Mouse (Mus musculus): ENCODE measurements around the gene Rbfox3.

- TF ChIP-seq FLI1 (IDR thresholded peaks at IDR 0.05; ENCODE audit: low read length) (no peak), GATA1 (IDR thresholded peaks at IDR 0.05; ENCODE audit: borderline replicate concordance, low read length) (no peak)
Measured at GRCm38 (mm10) chr11:118782677-118783076, 128.7 kb downstream of the Rbfox3 start.
